Mouse (Mus musculus): ENCODE results near the gene Vrk2. TPM values are rescaled to one million over a fixed set of nuclear protein-coding genes. Genes with fewer than 3 reads are reported as not detected.
A peak's percentile ranks its signal among the peaks of the same experiment; 100 is the strongest.

Gene Vrk2
- polyA plus RNA-seq, 1 experiment, result 67.8 TPM

DNA sequence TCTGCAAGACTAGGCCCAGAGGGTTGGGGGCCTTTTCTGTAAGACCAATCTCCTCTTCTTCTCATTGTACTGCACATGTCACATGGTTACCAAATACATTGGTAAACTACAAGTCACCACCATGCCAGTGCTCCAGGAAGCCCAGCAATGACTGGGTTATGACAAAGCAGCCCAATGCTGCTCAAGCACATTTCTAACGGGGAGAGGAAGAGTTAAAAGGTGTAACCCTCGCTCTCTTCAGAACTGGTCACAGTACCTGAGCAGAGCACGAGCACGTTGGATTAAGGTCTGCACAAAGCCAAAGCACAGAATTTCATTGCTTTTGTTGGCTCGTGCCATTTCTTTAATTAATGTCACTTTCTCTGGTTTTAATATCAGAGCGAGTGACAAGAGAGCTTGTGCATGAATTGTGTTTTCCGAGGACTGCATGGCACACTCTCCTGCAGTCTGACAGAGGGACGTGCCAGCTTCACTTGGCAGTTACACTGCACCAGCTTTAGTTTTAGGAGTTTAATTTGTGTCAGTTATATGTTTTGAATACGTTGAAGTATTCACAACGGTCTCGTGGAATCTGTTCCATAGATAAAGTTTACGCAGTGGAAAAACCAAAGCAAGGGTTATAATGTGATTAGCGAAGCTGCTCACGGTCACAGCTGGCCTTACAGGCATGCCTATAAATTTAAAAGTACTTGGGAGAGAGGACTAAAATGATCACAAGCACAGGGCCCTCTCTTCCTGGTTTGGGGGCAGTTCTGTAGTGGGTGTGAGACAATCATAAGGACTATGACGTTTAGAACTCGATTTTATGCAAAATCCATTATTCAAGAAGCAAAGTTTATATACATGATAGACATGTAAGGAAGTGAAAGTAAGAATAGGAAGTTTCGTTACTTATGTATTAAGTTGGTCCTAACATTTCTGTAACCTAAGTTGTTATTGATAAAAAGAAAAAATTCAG, 8.1 kb downstream of the Vrk2 start:
- TF ChIP-seq POLR2A (IDR thresholded peaks at IDR 0.05; ENCODE audit: borderline replicate concordance, low read depth, low read length), result no peak
- TF ChIP-seq CTCF (IDR thresholded peaks at IDR 0.05; ENCODE audit: low read depth, low read length), result no peak
- Histone ChIP-seq H3K27ac (ENCODE audit: insufficient read depth, low read depth, low read length) (peak overlapping the region; percentile 87), H3K4me3 (ENCODE audit: insufficient read depth, low read length) (peak overlapping the region; percentile 51), H3K4me1 (ENCODE audit: control insufficient read depth, insufficient read depth, low read length) (peaks cover 19% of the 10 kb centered on the region)

DNA sequence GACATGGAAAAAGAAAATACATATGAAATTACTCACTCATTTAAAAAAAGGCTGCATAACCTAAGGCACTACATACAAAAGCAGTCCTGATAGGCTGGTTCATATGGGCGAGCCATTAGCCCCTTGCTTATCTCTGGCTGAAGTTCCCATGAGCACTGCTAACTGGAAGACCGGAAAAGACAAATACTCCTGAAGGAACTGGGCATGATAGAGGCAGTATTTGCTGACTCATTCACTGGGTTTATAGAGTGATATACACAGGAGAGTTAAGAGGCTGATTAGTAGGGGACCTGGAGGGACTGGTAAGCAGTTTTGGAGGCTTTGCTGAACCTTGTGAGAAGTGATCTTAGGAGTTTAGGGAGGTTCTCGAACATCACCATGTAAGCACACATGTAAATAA, 42.2 kb downstream of the Vrk2 start:
- TF ChIP-seq CTCF (IDR thresholded peaks at IDR 0.05; ENCODE audit: low read depth, low read length), result no peak
- no peak for TF ChIP-seq POLR2A (IDR thresholded peaks at IDR 0.05; ENCODE audit: borderline replicate concordance, low read depth, low read length)
- Histone ChIP-seq H3K4me3 (ENCODE audit: insufficient read depth, low read length) (no peak overlapping the region), H3K4me1 (ENCODE audit: control insufficient read depth, insufficient read depth, low read length) (no peaks in the 10 kb centered on the region), H3K27ac (ENCODE audit: insufficient read depth, low read depth, low read length) (no peak overlapping the region)

- TF ChIP-seq POLR2A (IDR thresholded peaks at IDR 0.05; ENCODE audit: borderline replicate concordance, low read depth, low read length), result no peak
- TF ChIP-seq CTCF (IDR thresholded peaks at IDR 0.05; ENCODE audit: low read depth, low read length), result no peak
- no peak overlapping the region for H3K27ac ChIP-seq (ENCODE audit: insufficient read depth, low read depth, low read length)
- H3K4me3 ChIP-seq (ENCODE audit: insufficient read depth, low read length), result no peak overlapping the region
- H3K4me1 ChIP-seq (ENCODE audit: control insufficient read depth, insufficient read depth, low read length), result no peaks in the 10 kb centered on the region
Measured at GRCm38 (mm10) chr11:26537816-26538215, 56.0 kb downstream of the Vrk2 start.

DNA sequence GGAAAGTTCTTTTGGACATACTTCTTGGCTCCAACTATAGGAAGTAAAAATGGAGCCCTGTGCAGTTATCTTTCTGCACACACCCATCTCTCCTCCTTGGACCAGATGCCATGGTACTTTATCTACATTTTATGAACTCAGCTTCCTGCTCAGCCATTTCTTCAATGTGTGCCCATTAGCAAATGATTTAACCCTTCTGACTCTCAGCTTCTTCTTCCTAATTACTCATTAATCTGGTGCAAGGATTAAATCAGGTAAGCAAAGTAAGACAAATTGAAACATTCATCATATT, 60.0 kb downstream of the Vrk2 start:
- H3K4me3 ChIP-seq (ENCODE audit: insufficient read depth, low read length), result no peak overlapping the region
- no peaks in the 10 kb centered on the region for H3K4me1 ChIP-seq (ENCODE audit: control insufficient read depth, insufficient read depth, low read length)
- TF ChIP-seq CTCF (IDR thresholded peaks at IDR 0.05; ENCODE audit: low read depth, low read length) (no peak), POLR2A (IDR thresholded peaks at IDR 0.05; ENCODE audit: borderline replicate concordance, low read depth, low read length) (no peak)
- no peak overlapping the region for H3K27ac ChIP-seq (ENCODE audit: insufficient read depth, low read depth, low read length)

DNA sequence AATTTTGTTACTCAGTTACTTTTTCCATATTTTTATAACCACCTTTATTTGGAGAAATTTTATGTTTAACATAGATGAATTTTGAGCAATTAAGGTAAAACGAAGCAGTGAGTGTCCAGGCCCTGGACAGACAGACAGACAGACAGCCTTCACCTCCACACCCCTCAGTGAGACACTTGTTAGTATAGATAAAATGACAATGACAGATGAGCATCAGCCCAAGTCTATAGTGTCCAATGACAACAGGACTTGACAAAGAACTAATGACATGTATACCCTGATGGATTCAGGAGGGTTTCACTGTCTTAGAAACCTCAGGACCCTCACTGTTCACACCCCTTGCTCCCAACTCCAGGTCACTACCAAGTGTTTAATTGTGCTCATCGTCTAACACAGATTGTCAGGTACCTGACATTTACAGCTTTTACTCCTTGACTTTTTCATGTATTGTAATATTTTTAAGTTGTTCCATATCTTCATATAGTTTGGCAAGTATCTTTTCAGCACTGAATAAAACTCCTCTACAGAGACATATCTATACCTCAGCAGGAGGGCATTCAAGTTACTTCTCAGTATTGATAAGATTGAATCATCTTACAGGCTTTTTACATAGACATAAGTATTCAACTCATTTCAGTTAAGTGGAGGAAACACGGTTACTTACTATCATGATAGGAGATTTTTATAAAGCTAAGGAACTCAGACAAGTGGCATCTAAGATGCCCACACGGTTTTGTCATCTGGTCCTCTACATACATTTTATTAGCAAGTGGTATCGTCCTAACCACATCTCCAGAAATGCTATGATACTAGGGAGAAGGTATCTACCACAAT, 60.6 kb downstream of the Vrk2 start:
- Histone ChIP-seq H3K4me3 (ENCODE audit: insufficient read depth, low read length) (no peak overlapping the region), H3K27ac (ENCODE audit: insufficient read depth, low read depth, low read length) (no peak overlapping the region), H3K4me1 (ENCODE audit: control insufficient read depth, insufficient read depth, low read length) (no peaks in the 10 kb centered on the region)
- TF ChIP-seq POLR2A (IDR thresholded peaks at IDR 0.05; ENCODE audit: borderline replicate concordance, low read depth, low read length) (no peak), CTCF (IDR thresholded peaks at IDR 0.05; ENCODE audit: low read depth, low read length) (no peak)

DNA sequence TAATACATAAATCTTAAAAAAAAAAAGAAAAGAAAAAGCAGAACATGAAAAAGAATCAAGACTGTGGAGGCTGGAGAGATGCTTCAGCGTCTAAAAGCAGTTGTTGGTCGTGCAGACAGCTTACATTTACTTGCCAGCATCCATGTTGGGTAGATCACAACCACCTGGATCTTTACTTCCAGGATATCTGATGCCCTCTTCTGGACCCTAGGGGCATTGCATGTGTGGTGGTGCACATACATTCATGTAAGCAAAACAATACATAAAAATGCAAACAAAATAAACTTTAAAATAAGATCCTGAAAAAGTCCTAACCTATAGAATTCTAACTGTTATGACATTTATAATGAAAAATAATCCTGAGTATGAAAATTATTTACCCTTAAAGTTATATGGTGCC, 66.9 kb downstream of the Vrk2 start:
- no peak for TF ChIP-seq POLR2A (IDR thresholded peaks at IDR 0.05; ENCODE audit: borderline replicate concordance, low read depth, low read length)
- TF ChIP-seq CTCF (IDR thresholded peaks at IDR 0.05; ENCODE audit: low read depth, low read length), result no peak
- no peaks in the 10 kb centered on the region for H3K4me1 ChIP-seq (ENCODE audit: control insufficient read depth, insufficient read depth, low read length)
- no peak overlapping the region for H3K27ac ChIP-seq (ENCODE audit: insufficient read depth, low read depth, low read length)
- no peak overlapping the region for H3K4me3 ChIP-seq (ENCODE audit: insufficient read depth, low read length)

DNA sequence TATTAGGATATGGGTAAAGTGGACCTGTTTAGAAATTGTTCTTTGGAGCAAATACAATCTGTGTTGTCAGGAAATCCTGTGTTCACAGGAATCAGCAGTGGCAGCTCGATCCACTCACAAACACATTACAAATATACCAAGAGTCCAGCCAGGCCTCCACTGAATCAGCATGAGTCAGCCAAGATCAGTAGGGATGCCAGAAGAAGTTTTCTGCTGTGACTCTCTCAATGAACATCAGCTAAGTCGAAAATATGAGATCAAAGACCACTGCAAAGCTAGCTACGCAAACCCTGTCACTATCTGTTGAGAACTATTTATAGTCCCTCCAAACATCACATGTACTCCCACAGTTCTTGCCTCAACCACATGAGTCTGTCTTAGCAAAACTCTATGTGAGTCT, 74.8 kb downstream of the Vrk2 start:
- Histone ChIP-seq H3K27ac (ENCODE audit: insufficient read depth, low read depth, low read length) (no peak overlapping the region), H3K4me1 (ENCODE audit: control insufficient read depth, insufficient read depth, low read length) (no peaks in the 10 kb centered on the region), H3K4me3 (ENCODE audit: insufficient read depth, low read length) (no peak overlapping the region)
- TF ChIP-seq POLR2A (IDR thresholded peaks at IDR 0.05; ENCODE audit: borderline replicate concordance, low read depth, low read length) (no peak), CTCF (IDR thresholded peaks at IDR 0.05; ENCODE audit: low read depth, low read length) (no peak)

DNA sequence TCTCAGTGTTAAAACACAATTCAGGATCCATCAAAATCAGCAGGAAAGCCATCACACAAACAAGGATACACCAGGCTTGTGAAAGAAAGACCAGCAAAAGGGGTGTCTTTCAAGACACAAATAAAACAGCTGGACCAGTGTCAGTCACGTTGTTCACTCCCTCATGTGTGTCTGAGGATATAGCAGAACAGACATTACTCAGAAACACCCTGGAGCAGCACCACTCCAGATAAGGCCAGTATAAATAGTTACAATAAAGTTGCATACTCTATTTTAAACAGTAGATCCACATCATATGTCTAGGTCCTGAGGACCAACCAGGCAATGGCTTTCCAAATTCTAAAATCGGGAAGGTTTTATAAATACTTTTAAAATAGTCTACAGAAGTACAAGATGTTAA, 77.7 kb downstream of the Vrk2 start:
- Histone ChIP-seq H3K4me3 (ENCODE audit: insufficient read depth, low read length) (no peak overlapping the region), H3K4me1 (ENCODE audit: control insufficient read depth, insufficient read depth, low read length) (no peaks in the 10 kb centered on the region), H3K27ac (ENCODE audit: insufficient read depth, low read depth, low read length) (no peak overlapping the region)
- TF ChIP-seq CTCF (IDR thresholded peaks at IDR 0.05; ENCODE audit: low read depth, low read length), result no peak
- TF ChIP-seq POLR2A (IDR thresholded peaks at IDR 0.05; ENCODE audit: borderline replicate concordance, low read depth, low read length), result no peak

GRCm38 (mm10) chr11:26513683-26514082, 80.1 kb downstream of the Vrk2 start:
- H3K4me1 ChIP-seq (ENCODE audit: control insufficient read depth, insufficient read depth, low read length), result no peaks in the 10 kb centered on the region
- TF ChIP-seq CTCF (IDR thresholded peaks at IDR 0.05; ENCODE audit: low read depth, low read length), result no peak
- H3K27ac ChIP-seq (ENCODE audit: insufficient read depth, low read depth, low read length), result no peak overlapping the region
- no peak overlapping the region for H3K4me3 ChIP-seq (ENCODE audit: insufficient read depth, low read length)

GRCm38 (mm10) chr11:26495951-26496350, 97.8 kb downstream of the Vrk2 start:
- no peak overlapping the region for H3K4me3 ChIP-seq (ENCODE audit: insufficient read depth, low read length)
- TF ChIP-seq CTCF (IDR thresholded peaks at IDR 0.05; ENCODE audit: low read depth, low read length) (no peak), POLR2A (IDR thresholded peaks at IDR 0.05; ENCODE audit: borderline replicate concordance, low read depth, low read length) (no peak)
- no peak overlapping the region for H3K27ac ChIP-seq (ENCODE audit: insufficient read depth, low read depth, low read length)
- H3K4me1 ChIP-seq (ENCODE audit: control insufficient read depth, insufficient read depth, low read length), result 0 out of 2 replicates have a peak, but pooled peaks cover 2% of the 10 kb centered on the region

Data from bone marrow macrophage, adult 2 months (primary cell).